Mouse (Mus musculus): Measurements from ENCODE around the gene Olfr424. TPM values are rescaled to one million over a fixed set of nuclear protein-coding genes. Genes with fewer than 3 reads are reported as not detected.

Olfr424 gene
- total and polyA plus RNA-seq, 3 experiments = not detected

- no peak for DNase-seq (ENCODE audit: low read depth, low spot score)
- no peaks in the 10 kb centered on the region for H3K79me2 ChIP-seq (ENCODE audit: control insufficient read depth, insufficient read depth, low read length, poor library complexity)
These were observed 26.3 kb downstream of the Olfr424 start for GRCm38 (mm10) chr1:174157622-174158021.

GRCm38 (mm10) chr1:174158512-174158911, 27.2 kb downstream of the Olfr424 start:
- Histone ChIP-seq H3K27ac (ENCODE audit: control insufficient read depth, low read depth, low read length) (no peak overlapping the region), H3K4me3 (ENCODE audit: control insufficient read depth in 1 of 2, insufficient read depth in 1 of 2, low read depth in 2 of 2, low read length in 2 of 2) (no peak overlapping the region), H3K79me2 (ENCODE audit: control insufficient read depth, insufficient read depth, low read length, poor library complexity) (no peaks in the 10 kb centered on the region), H3K4me1 (ENCODE audit: control insufficient read depth in 1 of 2, insufficient read depth in 2 of 2, low read length in 2 of 2) (peaks cover 0 to 7% of the 10 kb centered on the region in 2 experiments; a peak in 1 of 4 replicates), H3K9me3 (replicated peaks; ENCODE audit: insufficient read depth, low read length) (no peaks in the 10 kb centered on the region), H3K9ac (ENCODE audit: control insufficient read depth, low read depth, low read length, poor library complexity, severe bottlenecking) (no peak overlapping the region), H3K27me3 (ENCODE audit: control insufficient read depth in 1 of 2, insufficient read depth in 2 of 2, low read length in 2 of 2) (no peaks in the 10 kb centered on the region; a peak in 1 of 4 replicates), H3K36me3 (ENCODE audit: control insufficient read depth in 1 of 2, insufficient read depth in 2 of 2, low read length in 2 of 2) (no peaks in the 10 kb centered on the region; a peak in 1 of 4 replicates)
- no peak for DNase-seq (ENCODE audit: low read depth, low spot score)
- TF ChIP-seq TAL1 (IDR thresholded peaks at IDR 0.05; ENCODE audit: low read length) = no peak
- TF ChIP-seq MYC (IDR thresholded peaks at IDR 0.05; ENCODE audit: low read depth, low read length) = no peak
- no peak for TF ChIP-seq POLR2AphosphoS5 (IDR thresholded peaks at IDR 0.05; ENCODE audit: borderline replicate concordance, low read depth, low read length)
- no peak for TF ChIP-seq NELFE (IDR thresholded peaks at IDR 0.05; ENCODE audit: low read depth, low read length)
- TF ChIP-seq MYB (IDR thresholded peaks at IDR 0.05; ENCODE audit: low read depth, low read length) = no peak
- TF ChIP-seq ELF1 (IDR thresholded peaks at IDR 0.05; ENCODE audit: low read depth, low read length) = no peak
- TF ChIP-seq ZKSCAN1 (IDR thresholded peaks at IDR 0.05; ENCODE audit: low read depth, low read length) = no peak

More at GRCm38 (mm10) chr1:174157622-174158021, 26.3 kb downstream of the Olfr424 start:
- TF ChIP-seq GATA1 (IDR thresholded peaks at IDR 0.05; ENCODE audit: low read depth, low read length) = no peak
- no peak for TF ChIP-seq ZKSCAN1 (IDR thresholded peaks at IDR 0.05; ENCODE audit: low read depth, low read length)
- TF ChIP-seq BHLHE40 (IDR thresholded peaks at IDR 0.05; ENCODE audit: borderline replicate concordance, low read depth, low read length) = no peak
- TF ChIP-seq HCFC1 (IDR thresholded peaks at IDR 0.05; ENCODE audit: low read depth, low read length) = no peak
- no peaks in the 10 kb centered on the region; a peak in 1 of 4 replicates for H3K36me3 ChIP-seq (ENCODE audit: control insufficient read depth in 1 of 2, insufficient read depth in 2 of 2, low read length in 2 of 2)
- H3K27me3 ChIP-seq (ENCODE audit: control insufficient read depth in 1 of 2, insufficient read depth in 2 of 2, low read length in 2 of 2) = no peaks in the 10 kb centered on the region; a peak in 1 of 4 replicates
- peaks cover 0 to 7% of the 10 kb centered on the region in 2 experiments; a peak in 1 of 4 replicates for H3K4me1 ChIP-seq (ENCODE audit: control insufficient read depth in 1 of 2, insufficient read depth in 2 of 2, low read length in 2 of 2)
- H3K9me3 ChIP-seq (replicated peaks; ENCODE audit: insufficient read depth, low read length) = no peaks in the 10 kb centered on the region
- H3K9ac ChIP-seq (ENCODE audit: control insufficient read depth, low read depth, low read length, poor library complexity, severe bottlenecking) = no peak overlapping the region
- H3K4me3 ChIP-seq (ENCODE audit: control insufficient read depth in 1 of 2, insufficient read depth in 1 of 2, low read depth in 2 of 2, low read length in 2 of 2) = no peak overlapping the region
- no peak overlapping the region for H3K27ac ChIP-seq (ENCODE audit: control insufficient read depth, low read depth, low read length)

GRCm38 (mm10) chr1:174159095-174159494, 27.8 kb downstream of the Olfr424 start:
- no peaks in the 10 kb centered on the region for H3K9me3 ChIP-seq (replicated peaks; ENCODE audit: insufficient read depth, low read length)
- no peak overlapping the region for H3K9ac ChIP-seq (ENCODE audit: control insufficient read depth, low read depth, low read length, poor library complexity, severe bottlenecking)
- peak; percentile 27 for DNase-seq (ENCODE audit: low read depth, low spot score)
- H3K27ac ChIP-seq (ENCODE audit: control insufficient read depth, low read depth, low read length) = no peak overlapping the region
- peaks cover 0 to 7% of the 10 kb centered on the region in 2 experiments; a peak in 1 of 4 replicates for H3K4me1 ChIP-seq (ENCODE audit: control insufficient read depth in 1 of 2, insufficient read depth in 2 of 2, low read length in 2 of 2)
- H3K79me2 ChIP-seq (ENCODE audit: control insufficient read depth, insufficient read depth, low read length, poor library complexity) = no peaks in the 10 kb centered on the region
- no peak overlapping the region for H3K4me3 ChIP-seq (ENCODE audit: control insufficient read depth in 1 of 2, insufficient read depth in 1 of 2, low read depth in 2 of 2, low read length in 2 of 2)
- H3K27me3 ChIP-seq (ENCODE audit: control insufficient read depth in 1 of 2, insufficient read depth in 2 of 2, low read length in 2 of 2) = no peaks in the 10 kb centered on the region; a peak in 1 of 4 replicates
- no peaks in the 10 kb centered on the region; a peak in 1 of 4 replicates for H3K36me3 ChIP-seq (ENCODE audit: control insufficient read depth in 1 of 2, insufficient read depth in 2 of 2, low read length in 2 of 2)
- TF ChIP-seq GABPA (IDR thresholded peaks at IDR 0.05; ENCODE audit: low read depth, low read length) = no peak
- TF ChIP-seq TCF12 (IDR thresholded peaks at IDR 0.05; ENCODE audit: low read depth, low read length) = peak; percentile 90
- no peak for TF ChIP-seq SMC3 (IDR thresholded peaks at IDR 0.05; ENCODE audit: low read depth, low read length)
- TF ChIP-seq SIN3A (IDR thresholded peaks at IDR 0.05; ENCODE audit: low read length) = no peak
- no peak for TF ChIP-seq ZKSCAN1 (IDR thresholded peaks at IDR 0.05; ENCODE audit: low read depth, low read length)
- no peak for TF ChIP-seq MXI1 (IDR thresholded peaks at IDR 0.05; ENCODE audit: low read depth, low read length)
- TF ChIP-seq TAL1 (IDR thresholded peaks at IDR 0.05; ENCODE audit: low read length) = peak; percentile 68
- no peak for TF ChIP-seq POLR2A (IDR thresholded peaks at IDR 0.05; ENCODE audit: control insufficient read depth in 1 of 2, insufficient read depth in 1 of 2, low read depth in 1 of 2, low read length in 2 of 2, poor library complexity in 1 of 2)
- no peak for TF ChIP-seq CTCF (IDR thresholded peaks at IDR 0.05 in 2 of 3, conservative IDR thresholded peaks at IDR 0.05 in 1 of 3; ENCODE audit: control insufficient read depth in 1 of 3, insufficient read depth in 1 of 3, low read depth in 2 of 3, low read length in 3 of 3, poor library complexity in 1 of 3, severe bottlenecking in 1 of 3)
- TF ChIP-seq POLR2AphosphoS5 (IDR thresholded peaks at IDR 0.05; ENCODE audit: borderline replicate concordance, low read depth, low read length) = no peak
- TF ChIP-seq RCOR1 (IDR thresholded peaks at IDR 0.05; ENCODE audit: low read depth, low read length) = peak; percentile 90
- TF ChIP-seq ZNF384 (IDR thresholded peaks at IDR 0.05; ENCODE audit: low read depth, low read length) = no peak
- peak; percentile 78 for TF ChIP-seq ETS1 (IDR thresholded peaks at IDR 0.05; ENCODE audit: low read depth, low read length)
- no peak for TF ChIP-seq USF2 (IDR thresholded peaks at IDR 0.05; ENCODE audit: borderline replicate concordance in 1 of 2, insufficient read depth in 1 of 2, low read depth in 1 of 2, low read length in 2 of 2)
- TF ChIP-seq E2F4 (IDR thresholded peaks at IDR 0.05; ENCODE audit: borderline replicate concordance, low read depth, low read length) = no peak
- TF ChIP-seq MAZ (IDR thresholded peaks at IDR 0.05; ENCODE audit: low read depth, low read length) = no peak
- no peak for TF ChIP-seq KAT2A (conservative IDR thresholded peaks at IDR 0.05; ENCODE audit: low read depth, low read length)
- TF ChIP-seq EP300 (IDR thresholded peaks at IDR 0.05; ENCODE audit: low read depth in 1 of 2, low read length in 2 of 2) = peak; percentile 77 to 85
- no peak for TF ChIP-seq USF1 (IDR thresholded peaks at IDR 0.05; ENCODE audit: low read depth, low read length)
